Mouse (Mus musculus) intestine, embryonic 15.5 days (tissue): ENCODE results near the gene Srl. TPM values are rescaled to one million over a fixed set of nuclear protein-coding genes. Genes with fewer than 3 reads are reported as not detected.
"Not testable (repeated sequence)": the region's sequence is repeated elsewhere in the genome, so short reads cannot be mapped to it uniquely, and the experiment has no call there.

Experiments used
- ATAC-seq: fragments of 200-750 bp; cut with Nextera tagmentation; 2 replicates; pipeline ENCODE4 v1.8.0; 2017; ENCODE audit warnings: moderate TSS enrichment, moderate library complexity
- H3K27ac ChIP-seq: fragments of 300-500 bp; sonication (generic); 2 replicates; pipeline ENCODE4 v1.5.1; 2015; ENCODE audit warnings: mild to moderate bottlenecking, inconsistent platforms
- H3K27me3 ChIP-seq: fragments of 300-500 bp; sonication (generic); replicated peaks from 2 replicates; pipeline ENCODE4 v1.6.1; 2015; ENCODE audit warnings: inconsistent platforms
- H3K36me3 ChIP-seq: fragments of 300-500 bp; sonication (generic); 2 replicates; pipeline ENCODE4 v1.6.1; 2015; ENCODE audit warnings: inconsistent platforms
- H3K4me1 ChIP-seq: fragments of 300-500 bp; sonication (generic); replicated peaks from 2 replicates; pipeline ENCODE4 v1.6.1; 2015; ENCODE audit warnings: inconsistent platforms
- H3K4me2 ChIP-seq: fragments of 300-500 bp; sonication (generic); replicated peaks from 2 replicates; pipeline ENCODE4 v1.6.1; 2015; ENCODE audit warnings: mild to moderate bottlenecking, inconsistent platforms
- H3K4me3 ChIP-seq: fragments of 300-500 bp; sonication (generic); replicated peaks from 2 replicates; pipeline ENCODE4 v1.5.1; 2015; ENCODE audit warnings: inconsistent platforms
- H3K9ac ChIP-seq: fragments of 300-500 bp; sonication (generic); 2 replicates; pipeline ENCODE4 v1.6.1; 2015; ENCODE audit warnings: inconsistent platforms
- H3K9me3 ChIP-seq: fragments of 300-500 bp; sonication (generic); 2 replicates; pipeline ENCODE4 v1.6.1; 2016; ENCODE audit warnings: inconsistent platforms
- WGBS: fragments of 180-500 bp; shearing (Covaris S2); methylation state at CpG from one replicate; pipeline ENCODE4 v1.1.7; 2015; 5-methylcytosine and 5-hydroxymethylcytosine counted together
- polyA plus RNA-seq: library from polyadenylated mRNA; unstranded; fragments of >200 nt; fragmentation: Nextera tagmentation; extraction: Ambion mirVana; gene quantifications from 2 replicates; pipeline ENCODE4 v1.2.1, GENCODE M21; 2015

Srl gene
- polyA plus RNA-seq, 1 experiment from 2014 or later: 11.5 TPM

DNA sequence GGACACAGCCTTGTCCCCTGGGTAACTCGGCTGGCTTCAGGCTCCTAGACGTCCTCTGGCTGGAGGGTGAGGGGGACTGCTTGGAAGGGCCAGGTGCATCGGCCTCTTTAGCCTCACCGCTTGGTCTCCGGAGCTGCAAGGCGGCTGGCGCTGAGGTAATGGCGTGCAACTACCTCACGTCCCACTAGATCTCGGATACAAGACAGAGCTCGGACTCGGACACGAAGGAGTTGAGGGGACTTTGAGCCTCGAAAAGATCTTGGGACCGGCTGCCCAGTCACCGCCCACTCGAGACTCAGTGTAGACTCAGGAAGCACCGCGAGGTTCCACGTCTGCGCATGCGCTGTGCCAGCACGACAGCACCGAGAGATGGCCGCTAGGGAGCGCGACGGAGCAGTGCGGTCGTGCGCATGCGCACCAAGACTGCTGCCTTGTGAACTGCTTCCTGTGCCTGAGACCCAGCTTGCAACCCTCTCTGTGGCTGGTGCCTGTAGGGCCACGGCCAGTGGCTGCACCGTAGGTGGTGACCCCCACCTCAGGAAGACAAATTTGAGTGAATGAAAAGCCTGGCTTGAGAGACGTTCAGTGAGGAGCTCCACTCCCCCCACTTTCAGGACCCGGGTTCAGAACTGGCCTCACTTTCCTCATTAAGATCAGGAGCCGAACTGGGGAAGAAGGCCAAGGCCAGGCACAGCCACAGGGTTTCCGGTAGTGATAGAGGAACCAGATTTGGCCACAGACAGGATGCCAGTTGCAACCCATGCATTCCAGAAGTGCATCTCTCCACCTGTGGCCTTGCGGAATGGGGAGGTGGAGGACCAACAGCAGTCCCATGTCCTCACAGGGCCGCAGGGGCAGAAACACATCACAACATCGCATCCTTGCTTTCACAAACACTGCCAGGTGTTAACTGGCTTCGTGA lies 66.5 kb downstream of the Srl start:
- H3K4me3 ChIP-seq: peak overlapping the region; percentile 48
- H3K9me3 ChIP-seq: no peaks in the 10 kb centered on the region
- H3K27me3 ChIP-seq: no peaks in the 10 kb centered on the region
- peak overlapping the region; percentile 82 for H3K4me2 ChIP-seq
- no peaks in the 10 kb centered on the region for H3K36me3 ChIP-seq
- H3K27ac ChIP-seq: peak overlapping the region; percentile 73
- 0 out of 2 replicates have a peak, but pooled peaks cover 8% of the 10 kb centered on the region for H3K4me1 ChIP-seq
- peak overlapping the region; percentile 67 for H3K9ac ChIP-seq
- WGBS: 17% methylated on average over 42 of the region's 42 CpGs
- peak; percentile 93 for ATAC-seq

DNA sequence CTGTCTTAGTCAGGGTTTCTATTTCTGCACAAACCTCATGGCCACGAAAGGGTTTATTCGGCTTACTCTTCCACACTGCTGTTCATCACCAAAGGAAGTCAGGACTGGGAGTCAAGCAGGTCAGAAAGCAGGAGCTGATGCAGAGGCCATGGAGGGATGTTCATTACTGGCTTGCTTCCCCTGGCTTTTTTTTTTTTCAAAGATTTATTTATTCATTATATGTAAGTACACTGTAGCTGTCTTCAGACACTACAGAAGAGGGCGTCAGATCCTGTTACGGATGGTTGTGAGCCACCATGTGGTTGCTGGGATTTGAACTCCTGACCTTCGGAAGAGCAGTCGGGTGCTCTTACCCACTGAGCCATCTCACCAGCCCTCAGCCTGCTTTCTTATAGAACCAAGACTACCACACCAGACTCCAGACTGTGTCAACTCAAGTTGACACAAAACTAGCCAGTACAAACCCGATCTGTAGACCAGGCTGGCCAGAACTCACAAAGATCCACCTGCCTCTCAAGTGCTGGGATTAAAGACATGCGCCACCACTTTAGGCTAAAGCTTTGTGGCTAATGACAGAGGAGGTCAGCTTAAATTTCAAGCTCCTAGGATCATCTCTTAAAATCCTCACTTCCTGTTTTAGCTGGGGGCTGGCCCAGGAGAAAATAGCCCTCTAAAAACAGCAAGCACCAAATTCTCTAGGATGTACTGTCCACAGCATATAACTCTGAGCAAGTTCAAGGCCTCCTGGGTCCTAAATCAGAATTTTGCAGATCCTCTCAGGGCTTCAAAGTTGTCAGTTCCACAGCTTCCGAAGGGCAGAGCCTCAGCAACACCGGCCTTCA lies 67.4 kb downstream of the Srl start:
- H3K9me3 ChIP-seq, H3K27me3 ChIP-seq, H3K36me3 ChIP-seq, H3K4me1 ChIP-seq, ATAC-seq: not testable (repeated sequence)
- H3K9ac ChIP-seq: peak overlapping the region; percentile 67
- H3K4me3 ChIP-seq: peak overlapping the region; percentile 48
- peak overlapping the region; percentile 73 for H3K27ac ChIP-seq
- 73% methylated on average over 10 of the region's 10 CpGs for WGBS
- H3K4me2 ChIP-seq: peak overlapping the region; percentile 82

DNA sequence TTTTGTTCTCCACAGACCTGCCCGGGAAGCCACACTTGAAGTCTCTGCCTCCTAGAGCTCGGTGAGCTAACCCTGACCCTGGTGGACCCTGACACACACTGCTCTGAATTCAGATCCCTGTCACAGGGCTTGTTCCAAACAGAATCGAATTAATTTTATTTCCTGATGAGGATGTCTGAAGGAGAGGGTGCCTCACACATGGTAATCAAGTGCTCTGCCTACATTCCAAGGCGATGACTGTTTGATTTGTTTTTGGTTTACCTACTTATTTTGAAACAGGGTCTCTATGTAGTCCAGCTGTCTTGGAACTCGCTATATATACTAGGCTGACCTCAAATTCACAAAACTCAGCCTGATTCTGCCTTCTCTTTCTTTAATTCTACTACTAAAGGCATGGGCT lies 68.4 kb downstream of the Srl start:
- Histone ChIP-seq H3K4me2 (no peak overlapping the region), H3K9ac (no peak overlapping the region), H3K27me3 (no peaks in the 10 kb centered on the region), H3K36me3 (no peaks in the 10 kb centered on the region), H3K27ac (no peak overlapping the region), H3K4me1 (0 out of 2 replicates have a peak, but pooled peaks cover 8% of the 10 kb centered on the region), H3K9me3 (no peaks in the 10 kb centered on the region), H3K4me3 (no peak overlapping the region)
- no peak for ATAC-seq
- 74% methylated on average over 5 of the region's 5 CpGs for WGBS

DNA sequence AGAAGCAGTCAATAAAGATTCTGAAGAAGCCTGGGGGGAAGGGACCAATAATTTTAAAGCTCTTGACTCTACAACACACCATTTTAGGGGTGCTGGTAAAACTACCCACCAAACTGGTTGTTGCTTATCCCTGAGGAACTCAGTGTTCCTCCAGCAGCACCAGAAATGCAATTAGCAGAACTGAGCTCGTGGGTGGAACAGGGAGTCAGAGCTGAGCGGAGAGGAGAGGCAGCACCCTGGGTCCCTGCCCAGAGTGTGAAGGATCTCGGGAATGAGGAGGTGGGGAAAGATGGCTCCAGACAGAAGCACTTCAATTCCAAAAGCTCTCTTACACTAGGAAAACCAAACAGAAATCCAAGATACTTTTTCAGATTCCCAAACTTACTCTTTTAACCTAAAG lies 68.9 kb downstream of the Srl start:
- no peak overlapping the region for H3K4me3 ChIP-seq
- no peaks in the 10 kb centered on the region for H3K36me3 ChIP-seq
- 0 out of 2 replicates have a peak, but pooled peaks cover 8% of the 10 kb centered on the region for H3K4me1 ChIP-seq
- no peak overlapping the region for H3K27ac ChIP-seq
- ATAC-seq: no peak
- H3K9me3 ChIP-seq: no peaks in the 10 kb centered on the region
- H3K27me3 ChIP-seq: no peaks in the 10 kb centered on the region
- no peak overlapping the region for H3K9ac ChIP-seq
- no peak overlapping the region for H3K4me2 ChIP-seq
- WGBS: 54% methylated on average over 3 of the region's 3 CpGs

DNA sequence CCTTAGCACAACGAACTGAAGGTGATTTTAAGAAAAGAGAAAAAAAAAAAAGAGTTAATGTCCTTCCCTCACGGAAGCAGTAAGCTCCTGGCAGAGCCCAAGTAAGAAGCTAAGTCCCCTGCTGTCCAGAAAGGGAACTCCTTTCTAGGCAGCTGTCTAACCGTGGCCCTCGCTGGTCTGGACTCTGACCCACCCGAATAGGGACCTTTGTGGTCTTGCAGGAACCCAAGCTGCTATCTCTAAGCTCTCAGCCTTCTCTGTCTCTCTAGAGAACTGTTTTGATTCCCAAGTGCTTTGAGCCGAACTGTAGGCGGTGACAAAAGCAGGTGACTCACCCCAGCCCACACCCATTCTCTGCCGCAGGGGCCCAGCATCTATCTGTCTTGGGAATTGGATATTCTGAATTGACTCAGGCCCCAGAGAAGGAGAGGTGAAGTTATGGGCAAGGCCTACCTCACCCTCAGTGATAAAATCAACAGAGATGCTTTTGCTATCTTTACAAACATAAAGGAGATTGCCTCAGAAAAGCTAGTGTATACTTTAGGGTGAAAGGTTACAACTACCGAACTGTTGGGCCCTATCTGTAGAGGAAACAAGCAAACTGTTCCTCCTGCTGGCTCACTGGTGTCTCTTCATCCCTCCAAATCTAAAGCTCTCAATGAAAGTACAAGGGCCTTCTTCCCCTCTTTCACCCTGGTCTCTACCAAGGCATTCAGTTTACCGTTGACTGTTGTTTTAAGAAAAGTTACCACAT lies 71.8 kb downstream of the Srl start:
- H3K4me3 ChIP-seq: no peak overlapping the region
- H3K4me1 ChIP-seq: 0 out of 2 replicates have a peak, but pooled peaks cover 8% of the 10 kb centered on the region
- no peak overlapping the region for H3K9ac ChIP-seq
- peak; percentile 86 for ATAC-seq
- H3K27me3 ChIP-seq: no peaks in the 10 kb centered on the region
- no peaks in the 10 kb centered on the region for H3K36me3 ChIP-seq
- 0 out of 2 replicates have a peak overlapping the region, but pooled peaks have one; percentile 9 for H3K4me2 ChIP-seq
- 47% methylated on average over 10 of the region's 10 CpGs for WGBS
- H3K27ac ChIP-seq: peak overlapping the region; percentile 73
- no peaks in the 10 kb centered on the region for H3K9me3 ChIP-seq

DNA sequence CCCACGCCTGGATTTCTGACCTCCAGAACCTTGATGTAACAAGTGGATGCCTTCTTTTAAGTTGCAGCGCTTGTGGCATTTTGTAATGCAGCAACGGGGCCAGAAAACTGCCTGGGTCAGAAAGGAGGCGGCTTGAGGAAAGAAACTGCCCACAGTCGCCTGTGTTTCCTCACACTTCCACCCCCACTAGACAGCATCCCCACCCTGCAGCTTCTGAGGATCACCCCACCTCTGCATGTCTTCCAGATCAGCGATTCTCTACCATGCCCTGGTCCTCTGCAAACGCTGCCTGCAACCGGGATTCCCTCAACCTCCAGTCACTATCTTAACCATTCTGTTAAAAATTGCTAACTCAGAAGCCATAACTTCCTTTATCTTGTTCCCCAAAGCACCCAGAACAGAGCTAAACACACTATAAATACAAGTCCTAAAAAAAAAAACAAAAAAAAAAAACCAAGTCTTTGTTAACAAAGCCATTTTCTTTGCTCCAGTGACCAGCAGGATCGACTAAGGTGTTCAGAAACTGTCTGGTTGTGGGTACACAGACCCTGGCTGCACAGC lies 77.0 kb downstream of the Srl start:
- H3K36me3 ChIP-seq: no peaks in the 10 kb centered on the region
- H3K4me2 ChIP-seq: no peak overlapping the region
- no peak overlapping the region for H3K27ac ChIP-seq
- ATAC-seq: no peak
- H3K27me3 ChIP-seq: no peaks in the 10 kb centered on the region
- H3K4me3 ChIP-seq: no peak overlapping the region
- WGBS: 50% methylated on average over 9 of the region's 9 CpGs
- no peak overlapping the region for H3K9ac ChIP-seq
- no peaks in the 10 kb centered on the region for H3K9me3 ChIP-seq
- no peaks in the 10 kb centered on the region for H3K4me1 ChIP-seq

DNA sequence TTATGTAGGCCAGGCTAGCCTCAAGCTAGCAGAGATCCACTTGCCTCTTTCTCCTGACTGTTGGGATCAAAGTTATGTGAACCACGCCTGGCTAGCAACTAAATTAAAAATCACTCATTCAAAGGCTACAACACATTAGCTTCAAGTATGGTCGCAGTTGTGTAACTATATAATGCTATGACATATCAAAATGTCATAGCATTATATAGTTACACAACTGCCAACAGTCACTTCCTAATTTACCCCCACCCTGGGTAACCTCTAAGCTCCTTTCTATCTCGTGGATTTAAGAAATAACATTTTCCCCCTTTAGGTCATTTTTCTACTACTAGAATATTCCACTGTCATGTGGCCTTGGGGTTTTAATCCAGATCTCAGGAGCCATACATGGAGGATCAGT lies 83.7 kb downstream of the Srl start:
- no peak for ATAC-seq
- Histone ChIP-seq H3K27me3 (no peaks in the 10 kb centered on the region), H3K4me1 (no peaks in the 10 kb centered on the region), H3K36me3 (no peaks in the 10 kb centered on the region), H3K9ac (no peak overlapping the region), H3K9me3 (no peaks in the 10 kb centered on the region), H3K27ac (no peak overlapping the region), H3K4me3 (no peak overlapping the region), H3K4me2 (no peak overlapping the region)
- WGBS: 86% methylated on average over 3 of the region's 3 CpGs

DNA sequence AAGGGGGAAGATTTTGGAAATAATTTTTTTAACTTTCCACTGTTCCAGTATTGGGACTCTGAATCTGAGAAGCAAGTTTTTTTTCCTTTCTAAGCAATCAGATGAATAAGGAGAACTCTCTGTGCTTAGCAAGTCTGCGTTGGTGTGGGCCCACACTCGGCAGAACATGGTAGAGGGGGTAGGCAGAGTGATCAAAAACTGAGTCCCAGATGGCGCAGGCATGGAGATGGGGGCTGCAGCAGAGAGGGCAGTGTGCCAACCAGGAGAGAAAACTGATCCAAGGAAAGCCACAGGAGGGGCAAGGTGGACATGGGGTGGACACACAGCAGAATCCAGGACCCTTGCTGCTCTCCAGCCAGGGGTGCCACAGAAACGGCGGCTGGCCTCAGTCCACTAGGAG lies 85.2 kb downstream of the Srl start:
- no peaks in the 10 kb centered on the region for H3K4me1 ChIP-seq
- H3K4me2 ChIP-seq: no peak overlapping the region
- no peaks in the 10 kb centered on the region for H3K27me3 ChIP-seq
- H3K9ac ChIP-seq: no peak overlapping the region
- WGBS: 84% methylated on average over 5 of the region's 5 CpGs
- H3K4me3 ChIP-seq: no peak overlapping the region
- no peaks in the 10 kb centered on the region for H3K9me3 ChIP-seq
- H3K27ac ChIP-seq: no peak overlapping the region
- no peaks in the 10 kb centered on the region for H3K36me3 ChIP-seq
- ATAC-seq: no peak

DNA sequence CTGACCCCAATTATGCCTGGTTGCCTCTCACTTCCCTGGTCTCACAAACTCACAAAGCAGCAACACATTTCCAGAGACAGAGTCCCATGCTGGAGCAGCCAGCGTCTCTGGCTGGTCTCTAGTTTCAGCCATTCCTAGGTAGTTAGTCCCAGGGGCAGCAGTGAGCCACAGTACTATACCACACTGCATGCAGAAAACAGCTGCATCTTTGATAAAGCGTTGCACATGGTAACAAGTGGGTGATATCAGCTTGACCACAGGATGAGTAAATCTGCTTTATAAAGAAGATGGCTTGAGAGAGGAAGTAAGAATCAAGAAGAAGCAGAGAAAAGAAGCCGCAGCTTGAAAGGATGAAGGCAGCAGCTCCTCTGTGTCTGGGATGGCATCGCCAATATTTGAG lies 85.9 kb downstream of the Srl start:
- Histone ChIP-seq H3K36me3 (no peaks in the 10 kb centered on the region), H3K4me2 (no peak overlapping the region), H3K4me1 (no peaks in the 10 kb centered on the region), H3K27me3 (no peaks in the 10 kb centered on the region), H3K27ac (no peak overlapping the region), H3K4me3 (no peak overlapping the region), H3K9ac (no peak overlapping the region), H3K9me3 (no peaks in the 10 kb centered on the region)
- ATAC-seq: no peak
- WGBS: 84% methylated on average over 4 of the region's 4 CpGs

DNA sequence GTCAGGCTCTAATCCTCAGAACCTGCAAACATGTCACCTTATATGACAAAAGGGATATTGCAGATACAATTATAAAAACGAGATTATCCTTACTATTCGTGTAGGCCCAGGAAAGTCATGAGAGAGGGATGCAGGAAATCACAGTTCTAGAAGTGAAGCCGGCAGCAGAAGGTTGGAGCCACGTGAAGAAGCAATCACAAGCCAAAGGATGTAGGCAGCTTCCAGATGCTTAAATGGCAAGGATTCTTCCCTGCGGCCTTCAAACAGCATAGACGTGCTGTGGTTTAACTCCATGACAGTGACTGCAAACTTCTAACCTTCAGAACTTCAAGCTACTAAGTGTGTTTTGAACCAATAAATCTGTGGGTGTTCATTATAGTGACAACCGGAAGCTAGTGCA lies 87.1 kb downstream of the Srl start:
- H3K9me3 ChIP-seq: no peaks in the 10 kb centered on the region
- no peak for ATAC-seq
- H3K4me3 ChIP-seq: no peak overlapping the region
- 85% methylated on average over 7 of the region's 7 CpGs for WGBS
- H3K27me3 ChIP-seq: no peaks in the 10 kb centered on the region
- H3K9ac ChIP-seq: no peak overlapping the region
- H3K36me3 ChIP-seq: no peaks in the 10 kb centered on the region
- no peaks in the 10 kb centered on the region for H3K4me1 ChIP-seq
- no peak overlapping the region for H3K4me2 ChIP-seq
- H3K27ac ChIP-seq: no peak overlapping the region

DNA sequence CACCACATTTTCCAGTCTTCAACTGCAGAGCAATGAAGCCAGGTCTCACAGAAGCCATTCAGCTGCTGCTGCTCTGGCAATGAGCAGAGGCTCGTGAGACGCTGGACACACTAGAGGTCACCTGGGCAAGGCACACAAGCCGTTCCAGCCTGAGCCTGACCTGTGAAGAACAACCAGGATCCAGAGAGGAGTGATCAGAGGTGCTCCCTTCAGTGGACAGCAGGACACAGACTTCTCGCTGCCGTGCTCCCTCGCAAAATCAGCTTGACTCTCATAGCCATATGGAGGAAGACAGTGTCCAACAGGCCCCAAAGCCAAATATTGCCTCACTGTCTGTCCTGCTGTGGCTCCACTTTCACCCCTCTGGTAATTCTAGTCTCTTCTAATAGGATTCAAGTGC lies 92.2 kb downstream of the Srl start:
- no peaks in the 10 kb centered on the region for H3K9me3 ChIP-seq
- peaks cover 4% of the 10 kb centered on the region; the same call in 1 of the 2 replicates for H3K4me1 ChIP-seq
- 90% methylated on average over 6 of the region's 6 CpGs for WGBS
- no peaks in the 10 kb centered on the region for H3K36me3 ChIP-seq
- no peak overlapping the region for H3K4me3 ChIP-seq
- ATAC-seq: no peak
- H3K27ac ChIP-seq: no peak overlapping the region
- no peak overlapping the region for H3K4me2 ChIP-seq
- H3K27me3 ChIP-seq: no peaks in the 10 kb centered on the region
- H3K9ac ChIP-seq: no peak overlapping the region
